Mouse (Mus musculus): ENCODE data around the gene Scnn1b.

Gene Scnn1b

GRCm38 (mm10) chr7:121912250-121912649 lies 47.4 kb downstream of the Scnn1b start:
- in situ Hi-C loops (cut with MboI, MseI) = no loop called here

GRCm38 (mm10) chr7:121913944-121914343 lies 49.1 kb downstream of the Scnn1b start:
- in situ Hi-C loops (cut with MboI, MseI) = no loop called here

GRCm38 (mm10) chr7:121924361-121924760 lies 59.5 kb downstream of the Scnn1b start:
- in situ Hi-C loops (cut with MboI, MseI) = loop anchor here (10.0 kb wide), 1 partner anchor 410 kb away; no protein-coding TSS in a partner anchor

- in situ Hi-C loops (cut with MboI, MseI) = loop anchor here (10.0 kb wide), 1 partner anchor 407 kb away; no protein-coding TSS in a partner anchor
Measured at GRCm38 (mm10) chr7:121927882-121928281, 63.0 kb downstream of the Scnn1b start.

- in situ Hi-C loops (cut with MboI, MseI) = no loop called here
Measured at GRCm38 (mm10) chr7:121931246-121931645, 66.4 kb downstream of the Scnn1b start.

GRCm38 (mm10) chr7:121933675-121934074 lies 68.8 kb downstream of the Scnn1b start:
- in situ Hi-C loops (cut with MboI, MseI) = no loop called here

- in situ Hi-C loops (cut with MboI, MseI) = no loop called here
Measured at GRCm38 (mm10) chr7:121934346-121934745, 69.5 kb downstream of the Scnn1b start.

GRCm38 (mm10) chr7:121935906-121936794 lies 71.3 kb downstream of the Scnn1b start:
- in situ Hi-C loops (cut with MboI, MseI) = no loop called here

GRCm38 (mm10) chr7:121936861-121937630 lies 72.2 kb downstream of the Scnn1b start:
- in situ Hi-C loops (cut with MboI, MseI) = no loop called here

- in situ Hi-C loops (cut with MboI, MseI) = no loop called here
Measured at GRCm38 (mm10) chr7:121938124-121938891, 73.5 kb downstream of the Scnn1b start.

GRCm38 (mm10) chr7:121939244-121939643 lies 74.4 kb downstream of the Scnn1b start:
- in situ Hi-C loops (cut with MboI, MseI) = no loop called here

GRCm38 (mm10) chr7:121939729-121940128 lies 74.9 kb downstream of the Scnn1b start:
- in situ Hi-C loops (cut with MboI, MseI) = no loop called here

GRCm38 (mm10) chr7:121941016-121941415 lies 76.2 kb downstream of the Scnn1b start:
- in situ Hi-C loops (cut with MboI, MseI) = no loop called here

- in situ Hi-C loops (cut with MboI, MseI) = no loop called here
Measured at GRCm38 (mm10) chr7:121941640-121942039, 76.8 kb downstream of the Scnn1b start.

GRCm38 (mm10) chr7:121942371-121942770 lies 77.5 kb downstream of the Scnn1b start:
- in situ Hi-C loops (cut with MboI, MseI) = no loop called here

- in situ Hi-C loops (cut with MboI, MseI) = no loop called here
Measured at GRCm38 (mm10) chr7:121946196-121946595, 81.4 kb downstream of the Scnn1b start.

GRCm38 (mm10) chr7:121947513-121947912 lies 82.7 kb downstream of the Scnn1b start:
- in situ Hi-C loops (cut with MboI, MseI) = no loop called here

GRCm38 (mm10) chr7:121954891-121955669 lies 90.2 kb downstream of the Scnn1b start:
- in situ Hi-C loops (cut with MboI, MseI) = loop anchor here (5.0 kb wide), 1 partner anchor 952 kb away; no protein-coding TSS in a partner anchor

- in situ Hi-C loops (cut with MboI, MseI) = loop anchor here (5.0 kb wide), 1 partner anchor 951 kb away; no protein-coding TSS in a partner anchor
Measured at GRCm38 (mm10) chr7:121955802-121956201, 91.0 kb downstream of the Scnn1b start.

- in situ Hi-C loops (cut with MboI, MseI) = loop anchor here (5.0 kb wide), 1 partner anchor 225 kb away; no protein-coding TSS in a partner anchor
Measured at GRCm38 (mm10) chr7:121961913-121962570, 97.2 kb downstream of the Scnn1b start.

All from T-helper 1 cell (primary cell).